Mouse (Mus musculus) CD8-positive naive resting alpha-beta T cell, adult 57 days (primary cell): ENCODE results near the gene Parp11. TPM values are rescaled to one million over a fixed set of nuclear protein-coding genes. Genes with fewer than 3 reads are reported as not detected.

Experiments
- total RNA-seq: library from RNA; stranded (reverse); gene quantifications from one replicate; pipeline ENCODE4 v1.2.4, GENCODE M21; 2023

The Parp11 gene
- 49.7 TPM for total RNA-seq

DNA sequence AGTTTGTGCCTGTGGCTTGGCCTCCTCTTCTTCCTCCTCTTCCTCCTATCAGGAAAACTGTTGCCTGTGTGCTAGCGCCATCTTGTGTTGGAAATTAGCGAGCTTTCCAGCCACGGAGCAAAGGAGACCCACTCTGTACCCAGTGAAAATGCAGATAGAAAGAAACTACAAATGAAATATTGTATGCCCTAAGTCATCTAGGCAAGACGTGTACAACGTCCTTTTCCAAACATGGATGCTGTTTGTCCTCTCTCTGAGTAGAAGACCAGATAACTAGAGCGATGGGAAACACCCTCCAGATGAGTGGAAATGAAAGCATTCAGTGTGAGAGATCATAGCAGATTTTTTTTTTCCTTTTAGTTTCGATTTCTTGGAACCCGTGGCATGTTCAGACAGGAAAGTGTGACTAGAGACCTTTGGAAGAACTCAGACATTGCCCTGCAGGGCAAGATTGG is at the start of gene Parp11:
Gene Parp11, plus strand, starts transcription at position 405 of the 455 bp plus-strand sequence.

Other genes with a start within 250 kb of the Parp11 start
- gene Cracr2a, start 114.5 kb downstream of the Parp11 start, total RNA-seq = 92.1 TPM